Mouse (Mus musculus): ENCODE data around the gene Adcy4.

DNA sequence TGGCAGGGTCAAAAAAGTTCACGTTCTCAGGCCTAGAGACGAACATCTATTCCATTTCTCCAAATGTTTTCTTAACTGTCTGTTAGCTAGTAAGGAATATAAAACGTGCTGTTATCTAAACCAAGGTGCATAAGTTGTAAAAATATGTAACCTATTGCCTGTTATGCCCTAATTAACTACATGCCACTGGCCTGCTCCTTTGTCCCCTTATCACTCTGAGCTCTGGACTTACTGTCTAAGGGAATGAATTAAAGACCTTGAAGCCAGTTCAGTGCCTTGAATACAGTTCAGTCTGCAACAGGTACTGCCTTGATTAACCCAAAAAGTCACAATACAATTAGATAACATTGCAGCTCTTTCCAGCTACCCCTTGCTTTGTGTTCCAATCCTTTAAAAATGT is 48.6 kb downstream of the Adcy4 start:
- TF ChIP-seq CTCF (IDR thresholded peaks at IDR 0.05) = no peak
- no peak for TF ChIP-seq EP300 (IDR thresholded peaks at IDR 0.05)

Data from lung, postnatal 0 days (tissue).